Mouse (Mus musculus) heart, postnatal 0 days (tissue): ENCODE results near the gene Bcl2l14.

ENCODE experiments used
- CTCF ChIP-seq: IDR thresholded peaks from 2 replicates; pipeline ENCODE4 v1.5.1; 2016; ENCODE audit warnings: antibody characterized with exemption, control low read depth, low read depth
- EP300 ChIP-seq: IDR thresholded peaks from 2 replicates; pipeline ENCODE4 v1.6.1; 2016; ENCODE audit warnings: antibody characterized with exemption, low read depth

DNA sequence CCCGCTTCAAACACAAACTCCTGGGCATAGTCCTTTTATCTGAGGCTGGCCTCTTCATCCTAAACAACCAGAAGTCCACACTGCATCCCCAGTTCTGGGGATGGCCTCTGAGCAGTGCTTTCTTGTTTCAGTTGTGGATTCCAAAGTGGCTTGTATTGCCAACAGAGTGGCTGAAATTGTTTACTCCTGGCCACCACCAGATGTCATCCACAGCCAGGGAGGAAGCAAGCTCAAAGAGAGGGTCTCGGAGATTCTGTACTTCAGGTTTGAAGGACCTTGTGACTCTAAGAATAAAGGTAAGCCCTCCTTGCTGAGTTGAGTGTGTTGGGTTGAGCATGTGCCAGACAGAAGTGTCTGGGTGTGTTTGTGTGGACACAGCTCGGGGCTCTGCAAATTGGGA is 31.0 kb downstream of the Bcl2l14 start:
- TF ChIP-seq CTCF (peak; percentile 59), EP300 (no peak)
